Mouse (Mus musculus) MEL (cell line): ENCODE data around the gene Pbx2. TPM values are rescaled to one million over a fixed set of nuclear protein-coding genes. Genes with fewer than 3 reads are reported as not detected.
A peak's percentile ranks its signal among the peaks of the same experiment; 100 is the strongest.

Experiments
- DNase-seq: peaks from one replicate; pipeline ENCODE4 v3.0.0; 2011; ENCODE audit warnings: low read depth, low spot score
- H3K27ac ChIP-seq: 2 replicates; pipeline ENCODE4 v1.5.1; 2012; ENCODE audit warnings: low read depth, mild to moderate bottlenecking, control low read depth, low read length, moderate library complexity; ENCODE audit not compliant: control insufficient read depth
- H3K27me3 ChIP-seq, 2 experiments: fragments of 150-350 bp in 1 of 2; sonication (generic) in 1 of 2; 2 replicates each; pipeline ENCODE4 v1.6.1; 2012; ENCODE audit warnings: low read length in 2 of 2, mild to moderate bottlenecking in 2 of 2, improper control_type of control experiment in 1 of 2, moderate library complexity in 1 of 2; ENCODE audit not compliant: insufficient read depth in 2 of 2, control insufficient read depth in 1 of 2
- H3K36me3 ChIP-seq, 2 experiments: 2 replicates each; pipeline ENCODE4 v1.6.1; 2012 to 2014; ENCODE audit warnings: low read length in 2 of 2, improper control_type of control experiment in 1 of 2, inconsistent platforms in 1 of 2, mild to moderate bottlenecking in 1 of 2; ENCODE audit not compliant: insufficient read depth in 2 of 2, control insufficient read depth in 1 of 2
- H3K4me1 ChIP-seq, 2 experiments: fragments of 150-350 bp in 1 of 2; sonication (generic) in 1 of 2; 2 replicates each; pipeline ENCODE4 v1.6.1; 2012; ENCODE audit warnings: low read length in 2 of 2, improper control_type of control experiment in 1 of 2, mild to moderate bottlenecking in 1 of 2; ENCODE audit not compliant: insufficient read depth in 2 of 2, control insufficient read depth in 1 of 2
- H3K4me3 ChIP-seq, 2 experiments: fragments of 150-350 bp in 1 of 2; sonication (generic) in 1 of 2; 2 replicates each; pipeline ENCODE4 v1.5.1; 2012; ENCODE audit warnings: low read depth in 2 of 2, low read length in 2 of 2, mild to moderate bottlenecking in 2 of 2, moderate library complexity in 2 of 2, control low read depth in 1 of 2, improper control_type of control experiment in 1 of 2; ENCODE audit not compliant: control insufficient read depth in 1 of 2, insufficient read depth in 1 of 2
- H3K79me2 ChIP-seq: 2 replicates; pipeline ENCODE4 v1.6.1; 2012; ENCODE audit warnings: mild to moderate bottlenecking, low read length, moderate library complexity; ENCODE audit not compliant: control insufficient read depth, poor library complexity, insufficient read depth
- H3K9ac ChIP-seq: 2 replicates; pipeline ENCODE4 v1.6.1; 2012; ENCODE audit warnings: low read depth, mild to moderate bottlenecking, control low read depth, low read length, moderate library complexity; ENCODE audit not compliant: control insufficient read depth, poor library complexity, severe bottlenecking
- H3K9me3 ChIP-seq: fragments of 150-350 bp; sonication (generic); replicated peaks from 2 replicates; pipeline ENCODE4 v1.6.1; 2012; ENCODE audit warnings: mild to moderate bottlenecking, low read length, improper control_type of control experiment, moderate library complexity; ENCODE audit not compliant: insufficient read depth
- E2F4 ChIP-seq: IDR thresholded peaks from 2 replicates; pipeline ENCODE4 v1.6.1; 2011; ENCODE audit warnings: low read depth, low read length, improper control_type of control experiment, borderline replicate concordance
- ELF1 ChIP-seq: IDR thresholded peaks from 2 replicates; pipeline ENCODE4 v1.6.1; 2014; ENCODE audit warnings: low read depth, mild to moderate bottlenecking, inconsistent platforms, low read length, improper control_type of control experiment, moderate library complexity
- EP300 ChIP-seq, 2 experiments: IDR thresholded peaks; 2 replicates each; pipeline ENCODE4 v1.6.1; 2011; ENCODE audit warnings: improper control_type of control experiment in 2 of 2, low read length in 2 of 2, low read depth in 1 of 2, mild to moderate bottlenecking in 1 of 2
- HCFC1 ChIP-seq: IDR thresholded peaks from 2 replicates; pipeline ENCODE4 v1.6.1; 2012; ENCODE audit warnings: low read depth, mild to moderate bottlenecking, inconsistent platforms, low read length, improper control_type of control experiment, moderate library complexity
- MAZ ChIP-seq: IDR thresholded peaks from 2 replicates; pipeline ENCODE4 v1.6.1; 2012; ENCODE audit warnings: low read depth, mild to moderate bottlenecking, inconsistent platforms, low read length, improper control_type of control experiment
- MYB ChIP-seq: IDR thresholded peaks from 2 replicates; pipeline ENCODE4 v1.6.1; 2011; ENCODE audit warnings: mild to moderate bottlenecking, low read depth, low read length, improper control_type of control experiment
- MYC ChIP-seq: IDR thresholded peaks from 2 replicates; pipeline ENCODE4 v1.6.1; 2011; ENCODE audit warnings: low read depth, mild to moderate bottlenecking, low read length, improper control_type of control experiment, moderate library complexity
- NELFE ChIP-seq: IDR thresholded peaks from 2 replicates; pipeline ENCODE4 v1.6.1; 2011; ENCODE audit warnings: low read depth, low read length, improper control_type of control experiment
- POLR2A ChIP-seq, 2 experiments: IDR thresholded peaks; 2 replicates each; pipeline ENCODE4 v1.6.1; 2011 to 2012; ENCODE audit warnings: low read length in 2 of 2, mild to moderate bottlenecking in 2 of 2, control low read depth in 1 of 2, improper control_type of control experiment in 1 of 2, low read depth in 1 of 2, moderate library complexity in 1 of 2; ENCODE audit not compliant: control insufficient read depth in 1 of 2, insufficient read depth in 1 of 2, poor library complexity in 1 of 2
- POLR2AphosphoS2 ChIP-seq: IDR thresholded peaks from 2 replicates; pipeline ENCODE4 v1.6.1; 2011; ENCODE audit warnings: low read length, improper control_type of control experiment
- RAD21 ChIP-seq: IDR thresholded peaks from 2 replicates; pipeline ENCODE4 v1.6.1; 2011; ENCODE audit warnings: mild to moderate bottlenecking, low read depth, low read length, improper control_type of control experiment
- RCOR1 ChIP-seq: IDR thresholded peaks from 2 replicates; pipeline ENCODE4 v1.6.1; 2012; ENCODE audit warnings: low read depth, mild to moderate bottlenecking, inconsistent platforms, low read length, improper control_type of control experiment
- SIN3A ChIP-seq: IDR thresholded peaks from 2 replicates; pipeline ENCODE4 v1.6.1; 2012; ENCODE audit warnings: low read length, improper control_type of control experiment, inconsistent platforms
- SMC3 ChIP-seq: IDR thresholded peaks from 2 replicates; pipeline ENCODE4 v1.6.1; 2011; ENCODE audit warnings: low read depth, low read length, improper control_type of control experiment
- TCF12 ChIP-seq: IDR thresholded peaks from 2 replicates; pipeline ENCODE4 v1.6.1; 2014; ENCODE audit warnings: low read depth, mild to moderate bottlenecking, inconsistent platforms, low read length, improper control_type of control experiment, moderate library complexity
- ZC3H11A ChIP-seq: IDR thresholded peaks from 2 replicates; pipeline ENCODE4 v1.6.1; 2012; ENCODE audit warnings: low read depth, mild to moderate bottlenecking, inconsistent platforms, low read length, improper control_type of control experiment
- ZMIZ1 ChIP-seq: IDR thresholded peaks from 2 replicates; pipeline ENCODE4 v1.6.1; 2012; ENCODE audit warnings: low read depth, mild to moderate bottlenecking, inconsistent platforms, low read length, improper control_type of control experiment, moderate library complexity
- polyA plus RNA-seq, 2 experiments: library from polyadenylated mRNA; stranded (reverse) in 1 of 2; unstranded in 1 of 2; fragments of >175 nt in 1 of 2; fragments of >200 nt in 1 of 2; gene quantifications; 2 replicates each; pipeline versions ENCODE4 v1.2.1 to v1.2.4; 2012; ENCODE audit warnings: low replicate concordance in 2 of 2, low read depth in 1 of 2; ENCODE audit not compliant: insufficient read length in 2 of 2, insufficient read depth in 1 of 2, missing spikeins in 1 of 2
- total RNA-seq: library from RNA; depleted of rRNA; stranded (reverse); fragments of 300-350 nt; gene quantifications from 2 replicates; pipeline ENCODE4 v1.2.3, GENCODE M21; 2012

Pbx2 gene
- total and polyA plus RNA-seq, 3 experiments = 40.3 to 76.7 TPM; not detected in 1

DNA sequence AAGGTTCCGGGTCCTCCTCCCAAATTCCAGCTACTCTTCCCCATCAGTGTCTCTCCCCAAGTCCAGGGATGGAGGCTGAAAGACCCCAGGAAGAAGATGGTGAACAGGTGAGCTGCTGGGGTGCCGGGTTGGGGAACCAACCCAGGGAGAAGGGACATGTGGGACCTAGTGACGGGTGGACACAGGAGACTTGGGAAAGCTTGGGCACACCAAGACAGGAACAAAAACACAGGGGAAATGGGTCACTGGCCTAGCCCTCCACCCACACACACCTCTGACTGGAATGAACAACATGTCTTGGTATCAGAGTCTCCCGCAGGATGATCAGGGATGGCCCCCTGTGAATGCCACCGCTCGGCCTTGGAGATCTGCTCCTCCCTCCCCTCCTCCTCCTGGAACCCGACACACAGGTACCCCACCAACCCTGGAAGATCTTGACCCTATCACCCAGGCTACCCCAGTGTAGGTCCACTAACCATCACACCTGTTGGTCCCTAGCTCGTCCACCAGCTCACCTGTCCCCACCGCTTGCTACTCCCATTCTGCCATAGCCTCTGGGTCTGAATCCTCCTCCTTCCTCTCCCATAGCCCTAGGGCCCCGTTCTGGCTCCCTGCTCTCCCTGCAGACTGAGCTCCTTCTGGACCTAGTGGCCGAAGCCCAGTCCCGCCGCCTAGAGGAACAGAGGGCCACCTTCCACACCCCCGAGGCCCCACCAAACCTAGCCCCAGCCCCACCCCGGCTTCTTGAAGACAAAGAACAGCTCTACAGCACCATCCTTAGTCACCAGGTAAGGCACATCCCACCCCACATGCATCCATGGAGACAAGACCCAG is 695 bp upstream of the Pbx2 start:
- peaks cover 11 to 40% of the 10 kb centered on the region in 2 experiments for H3K4me1 ChIP-seq
- H3K9me3 ChIP-seq = no peaks in the 10 kb centered on the region
- H3K4me3 ChIP-seq = peak overlapping the region; percentile 25 to 31
- H3K79me2 ChIP-seq = peaks cover 16% of the 10 kb centered on the region
- H3K9ac ChIP-seq = peak overlapping the region; percentile 75
- no peak for DNase-seq
- peak overlapping the region; percentile 63 for H3K27ac ChIP-seq
- H3K27me3 ChIP-seq = no peaks in the 10 kb centered on the region
- no peak for TF ChIP-seq MYC
- TF ChIP-seq ZC3H11A = no peak
- no peak for TF ChIP-seq E2F4
- TF ChIP-seq POLR2A (IDR thresholded peaks at IDR 0.05; ENCODE audit: control insufficient read depth in 1 of 2, insufficient read depth in 1 of 2, low read depth in 1 of 2, low read length in 2 of 2, poor library complexity in 1 of 2) = 0 out of 4 replicates have a peak, but pooled peaks of 1 of the 2 experiments have one; percentile 5
- no peak for TF ChIP-seq MYB
- TF ChIP-seq, all 39 proteins: peak for 1
- peaks cover 0 to 27% of the 10 kb centered on the region in 2 experiments; a peak in 2 of 4 replicates for H3K36me3 ChIP-seq

GRCm38 (mm10) chr17:34591994-34592375 is 919 bp downstream of the Pbx2 start:
- Histone ChIP-seq H3K9ac (peak overlapping the region; percentile 99), H3K36me3 (peaks cover 0 to 29% of the 10 kb centered on the region in 2 experiments; a peak in 3 of 4 replicates), H3K27ac (peak overlapping the region; percentile 63), H3K4me3 (peak overlapping the region; percentile 68 to 98), H3K4me1 (peaks cover 11 to 40% of the 10 kb centered on the region in 2 experiments), H3K79me2 (peaks cover 16% of the 10 kb centered on the region), H3K27me3 (no peaks in the 10 kb centered on the region), H3K9me3 (no peaks in the 10 kb centered on the region)
- TF ChIP-seq SIN3A (0 out of 2 replicates have a peak, but pooled peaks have one; percentile 11), TCF12 (peak; percentile 49), RAD21 (no peak), POLR2A (IDR thresholded peaks at IDR 0.05; ENCODE audit: control insufficient read depth in 1 of 2, insufficient read depth in 1 of 2, low read depth in 1 of 2, low read length in 2 of 2, poor library complexity in 1 of 2) (peak; percentile 33 to 58; a peak in 2 of 4 replicates), MAZ (peak; percentile 97; the same call in 1 of the 2 replicates), ZMIZ1 (peak; percentile 52; the same call in 1 of the 2 replicates), ELF1 (0 out of 2 replicates have a peak, but pooled peaks have one; percentile 4), HCFC1 (peak; percentile 72; the same call in 1 of the 2 replicates), NELFE (peak; percentile 56), EP300 (IDR thresholded peaks at IDR 0.05; ENCODE audit: low read depth in 1 of 2, low read length in 2 of 2) (peak in 1 of 2 experiments; percentile 29; a peak in 3 of 4 replicates), RCOR1 (no peak), POLR2AphosphoS2 (peak; percentile 58; the same call in 1 of the 2 replicates), SMC3 (no peak)
- DNase-seq = peak; percentile 89
